10 mouse cellular contexts compared by ENCODE assay signal in genomic region chr12:86027000-86027399, GRCm38 (mm10). TPM values are rescaled to one million over a fixed set of nuclear protein-coding genes. Genes with fewer than 3 reads are reported as not detected.
DNase-seq lines count a peak whose midpoint lies in the region; ATAC-seq and TF ChIP-seq lines count a peak whose summit lies in the region.
"Had no signal": no experiment of that assay in that cellular context is flagged by ENCODE, and none has a peak within 500 bp of the region (broad histone marks: within the 10 kb centered on the region; RNA-seq: fewer than 3 reads in every experiment).

No protein-coding gene starts in this region.

- H3K9ac ChIP-seq in kidney, embryonic 15.5 days, result no peak overlapping the region
- no peak overlapping the region for H3K9ac ChIP-seq in kidney, postnatal 0 days (ENCODE audit: low read depth, low read length)
- H3K9ac ChIP-seq in intestine, embryonic 16.5 days (ENCODE audit: low read depth, low read length), result no peak overlapping the region

- no peaks in the 10 kb centered on the region for H3K9me3 ChIP-seq in kidney, embryonic 15.5 days (replicated peaks)
- H3K9me3 ChIP-seq in kidney, postnatal 0 days (replicated peaks; ENCODE audit: low read length), result no peaks in the 10 kb centered on the region
- H3K9me3 ChIP-seq in intestine, embryonic 16.5 days (ENCODE audit: control insufficient read depth, low read length), result no peaks in the 10 kb centered on the region

- peak; percentile 36 for DNase-seq in adrenal gland, postnatal 10 days
- DNase-seq in adrenal gland, postnatal 14 days, result no peak
- no peak for DNase-seq in kidney, adult 18-20 months
- peak; percentile 57 for DNase-seq in cerebellum, adult 11-12 months
- peak; percentile 30 for DNase-seq in kidney, postnatal 0 days (ENCODE audit: low spot score)
- DNase-seq in spleen, postnatal 4 days (ENCODE audit: low spot score in 2 of 2), result no peak
- DNase-seq: adrenal gland, postnatal 25 days had no signal

- H3K27me3 ChIP-seq in kidney, embryonic 15.5 days, result no peaks in the 10 kb centered on the region
- H3K27me3 ChIP-seq in kidney, postnatal 0 days (ENCODE audit: insufficient read depth, low read length), result no peaks in the 10 kb centered on the region
- H3K27me3 ChIP-seq in intestine, embryonic 16.5 days (replicated peaks; ENCODE audit: control insufficient read depth, insufficient read depth, low read length), result no peaks in the 10 kb centered on the region

- H3K4me1 ChIP-seq in kidney, embryonic 15.5 days, result peaks cover 19% of the 10 kb centered on the region
- no peaks in the 10 kb centered on the region; the same call in 1 of the 2 replicates for H3K4me1 ChIP-seq in kidney, postnatal 0 days (replicated peaks; ENCODE audit: insufficient read depth, low read length)
- peaks cover 13% of the 10 kb centered on the region for H3K4me1 ChIP-seq in intestine, embryonic 16.5 days (ENCODE audit: control insufficient read depth, insufficient read depth, low read length)

- H3K4me2 ChIP-seq in kidney, embryonic 15.5 days, result no peak overlapping the region
- H3K4me2 ChIP-seq in kidney, postnatal 0 days (ENCODE audit: low read length), result no peak overlapping the region
- no peak overlapping the region for H3K4me2 ChIP-seq in intestine, embryonic 16.5 days (ENCODE audit: low read depth, low read length)

- H3K27ac ChIP-seq in kidney, embryonic 15.5 days, result no peak overlapping the region
- no peak overlapping the region for H3K27ac ChIP-seq in kidney, postnatal 0 days
- H3K27ac ChIP-seq in intestine, embryonic 16.5 days (ENCODE audit: low read length), result no peak overlapping the region

- no peaks in the 10 kb centered on the region for H3K36me3 ChIP-seq in kidney, embryonic 15.5 days
- peaks cover 3% of the 10 kb centered on the region; the same call in 1 of the 2 replicates for H3K36me3 ChIP-seq in kidney, postnatal 0 days (ENCODE audit: insufficient read depth, low read length)
- H3K36me3 ChIP-seq in intestine, embryonic 16.5 days (ENCODE audit: control insufficient read depth, insufficient read depth, low read length), result no peaks in the 10 kb centered on the region

- ATAC-seq in kidney, embryonic 15.5 days (replicated peaks; ENCODE audit: low FRiP score), result peak; percentile 65; the same call in 1 of the 2 replicates
- no peak; the same call in 1 of the 2 replicates for ATAC-seq in kidney, postnatal 0 days (replicated peaks; ENCODE audit: low FRiP score, low read depth)
- no peak for ATAC-seq in intestine, embryonic 16.5 days
- ATAC-seq: lung, postnatal 0 days had no signal

- no peak for TF ChIP-seq CTCF in kidney, postnatal 0 days (IDR thresholded peaks at IDR 0.05; ENCODE audit: low read depth)

- no peak overlapping the region for H3K4me3 ChIP-seq in kidney, embryonic 15.5 days (replicated peaks)
- no peak overlapping the region for H3K4me3 ChIP-seq in kidney, postnatal 0 days (replicated peaks; ENCODE audit: low read depth, low read length)
- no peak overlapping the region for H3K4me3 ChIP-seq in intestine, embryonic 16.5 days (ENCODE audit: low read length)

- 63% methylated on average over 5 of the region's 5 CpGs for WGBS in kidney, embryonic 15.5 days
- 58% methylated on average over 5 of the region's 5 CpGs for WGBS in kidney, postnatal 0 days
- whole genome bisulfite sequencing in intestine, embryonic 16.5 days, result 59% methylated on average over 5 of the region's 5 CpGs

RNA-seq across cellular contexts. Expression of gene Tgfb3, which starts 51.8 kb away (rescaled TPM):
- 10 to 100 TPM; 15.0 to 16.6 TPM for total RNA-seq in adrenal gland, postnatal 10 days (2021)
- total RNA-seq in adrenal gland, postnatal 14 days (2021), result 11.3 and 13.2 TPM in 2 replicates
- 27.1 and 31.1 TPM in 2 replicates for polyA plus RNA-seq in kidney, embryonic 15.5 days (2015; fragmentation: Nextera tagmentation; extraction: Ambion mirVana)
- polyA plus RNA-seq in kidney, postnatal 0 days (2015; fragmentation: Nextera tagmentation; extraction: Ambion mirVana), result 16.6 and 19.3 TPM in 2 replicates
- polyA plus RNA-seq in intestine, embryonic 16.5 days (2015; fragmentation: Nextera tagmentation; extraction: Ambion mirVana), result 19.0 and 20.6 TPM in 2 replicates

RNA-seq across cellular contexts. Expression of gene Ift43, which starts 55.3 kb away (rescaled TPM):
- 10 to 100 TPM; 25.3 to 25.7 TPM for total RNA-seq in adrenal gland, postnatal 10 days (2021)
- 23.3 and 25.3 TPM in 2 replicates for total RNA-seq in adrenal gland, postnatal 14 days (2021)
- 70.6 and 76.1 TPM in 2 replicates for polyA plus RNA-seq in kidney, embryonic 15.5 days (2015; fragmentation: Nextera tagmentation; extraction: Ambion mirVana)
- 87.0 and 87.3 TPM in 2 replicates for polyA plus RNA-seq in kidney, postnatal 0 days (2015; fragmentation: Nextera tagmentation; extraction: Ambion mirVana)
- 65.0 and 66.7 TPM in 2 replicates for polyA plus RNA-seq in intestine, embryonic 16.5 days (2015; fragmentation: Nextera tagmentation; extraction: Ambion mirVana)

Comparison
In these comparisons a context has a peak if more than half of its experiments do, and no peak if none do; other contexts are left out.
1. DNase-seq: peak in adrenal gland, postnatal 10 days (single experiment), cerebellum, adult 11-12 months (single experiment) and kidney, postnatal 0 days (single experiment); none in adrenal gland, postnatal 14 days (single experiment), kidney, adult 18-20 months (single experiment) and spleen, postnatal 4 days (0 of 2).